Mouse (Mus musculus) stomach, embryonic 16.5 days (tissue): ENCODE measurements around the gene Hnf1a. TPM values are rescaled to one million over a fixed set of nuclear protein-coding genes. Genes with fewer than 3 reads are reported as not detected.

Experiments used
- ATAC-seq: fragments of 200-750 bp; cut with Nextera tagmentation; 2 replicates; pipeline ENCODE4 v1.8.0; 2017; ENCODE audit warnings: moderate number of reproducible peaks, moderate TSS enrichment; ENCODE audit not compliant: insufficient read depth, low FRiP score
- H3K27ac ChIP-seq: fragments of 300-500 bp; sonication (generic); 2 replicates; pipeline ENCODE4 v1.5.1; 2014; ENCODE audit warnings: low read length
- H3K27me3 ChIP-seq: fragments of 300-500 bp; sonication (generic); 2 replicates; pipeline ENCODE4 v1.6.1; 2014; ENCODE audit warnings: low read length, control low read depth, mixed read lengths; ENCODE audit not compliant: control insufficient read depth, insufficient read depth
- H3K36me3 ChIP-seq: fragments of 300-500 bp; sonication (generic); 2 replicates; pipeline ENCODE4 v1.6.1; 2014; ENCODE audit warnings: low read length; ENCODE audit not compliant: control insufficient read depth, insufficient read depth
- H3K4me1 ChIP-seq: fragments of 300-500 bp; sonication (generic); 2 replicates; pipeline ENCODE4 v1.6.1; 2014; ENCODE audit warnings: low read length, control low read depth, mixed read lengths; ENCODE audit not compliant: control insufficient read depth, insufficient read depth
- H3K4me2 ChIP-seq: fragments of 300-500 bp; sonication (generic); 2 replicates; pipeline ENCODE4 v1.6.1; 2014; ENCODE audit warnings: low read depth, low read length, mixed read lengths
- H3K4me3 ChIP-seq: fragments of 300-500 bp; sonication (generic); replicated peaks from 2 replicates; pipeline ENCODE4 v1.5.1; 2014; ENCODE audit warnings: mild to moderate bottlenecking, low read length
- H3K9ac ChIP-seq: fragments of 300-500 bp; sonication (generic); 2 replicates; pipeline ENCODE4 v1.6.1; 2014; ENCODE audit warnings: low read length
- H3K9me3 ChIP-seq: fragments of 300-500 bp; sonication (generic); replicated peaks from 2 replicates; pipeline ENCODE4 v1.6.1; 2016; ENCODE audit warnings: low read length, control low read depth; ENCODE audit not compliant: control insufficient read depth
- WGBS: fragments of 180-500 bp; shearing (Covaris S2); extraction: QIAGEN DNeasy Blood & Tissue Kit; methylation state at CpG from one replicate; pipeline ENCODE4 v1.1.7; 2014; 5-methylcytosine and 5-hydroxymethylcytosine counted together
- polyA plus RNA-seq: library from polyadenylated mRNA; unstranded; fragments of >200 nt; fragmentation: Nextera tagmentation; extraction: Ambion mirVana; gene quantifications from 2 replicates; pipeline ENCODE4 v1.2.1, GENCODE M21; 2015

Hnf1a gene
- polyA plus RNA-seq, 1 experiment from 2014 or later = 9.8 TPM

DNA sequence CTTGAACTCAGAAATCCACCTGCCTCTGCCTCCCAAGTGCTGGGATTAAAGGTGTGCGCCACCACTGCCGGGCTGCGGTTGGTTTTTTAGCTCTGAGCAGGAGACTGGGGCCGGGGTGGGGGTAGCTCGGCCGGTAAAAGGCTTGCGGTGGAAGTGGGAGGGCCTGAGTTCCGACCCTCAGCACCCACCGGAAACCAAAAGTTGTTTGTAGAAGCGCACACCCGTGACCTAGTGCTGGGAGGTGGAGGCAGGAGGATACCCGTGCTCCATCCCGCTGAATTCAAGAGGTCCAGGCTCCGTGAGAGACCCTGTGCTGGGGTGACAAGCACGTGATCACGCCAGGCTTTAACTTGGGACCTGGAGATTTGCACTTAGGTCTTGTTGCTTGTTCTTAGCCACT is 25.6 kb upstream of the Hnf1a start:
- H3K4me2 ChIP-seq = no peak overlapping the region
- no peak overlapping the region for H3K9ac ChIP-seq
- ATAC-seq = no peak
- no peaks in the 10 kb centered on the region for H3K4me1 ChIP-seq
- no peak overlapping the region for H3K4me3 ChIP-seq
- WGBS = 81% methylated on average over 16 of the region's 16 CpGs
- H3K36me3 ChIP-seq = no peaks in the 10 kb centered on the region
- H3K27me3 ChIP-seq = no peaks in the 10 kb centered on the region
- no peaks in the 10 kb centered on the region for H3K9me3 ChIP-seq
- H3K27ac ChIP-seq = no peak overlapping the region

DNA sequence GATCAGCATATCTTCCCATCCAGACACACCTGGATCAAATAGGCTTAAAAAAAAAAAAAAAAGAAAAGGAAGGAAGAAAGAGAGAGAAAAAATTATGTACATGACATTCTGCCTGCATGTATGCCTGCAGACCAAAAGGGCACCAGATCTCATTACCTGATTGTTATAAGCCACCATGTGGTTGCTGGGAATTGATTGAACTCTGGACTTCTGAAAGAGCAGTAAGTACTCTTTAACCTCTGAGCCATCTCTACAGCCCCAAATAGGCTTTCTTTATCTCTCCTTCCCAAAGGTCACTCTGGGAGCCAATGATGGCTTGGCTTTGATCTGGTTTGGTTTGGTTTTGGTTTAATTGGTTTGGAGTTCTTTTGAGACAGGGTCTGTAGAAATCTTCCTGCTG is 14.2 kb upstream of the Hnf1a start:
- H3K4me1 ChIP-seq = peaks cover 3% of the 10 kb centered on the region; the same call in 1 of the 2 replicates
- H3K4me3 ChIP-seq = no peak overlapping the region
- no peaks in the 10 kb centered on the region for H3K9me3 ChIP-seq
- no peaks in the 10 kb centered on the region for H3K36me3 ChIP-seq
- no peak overlapping the region for H3K27ac ChIP-seq
- H3K27me3 ChIP-seq = no peaks in the 10 kb centered on the region
- ATAC-seq = no peak
- H3K9ac ChIP-seq = no peak overlapping the region
- H3K4me2 ChIP-seq = no peak overlapping the region

DNA sequence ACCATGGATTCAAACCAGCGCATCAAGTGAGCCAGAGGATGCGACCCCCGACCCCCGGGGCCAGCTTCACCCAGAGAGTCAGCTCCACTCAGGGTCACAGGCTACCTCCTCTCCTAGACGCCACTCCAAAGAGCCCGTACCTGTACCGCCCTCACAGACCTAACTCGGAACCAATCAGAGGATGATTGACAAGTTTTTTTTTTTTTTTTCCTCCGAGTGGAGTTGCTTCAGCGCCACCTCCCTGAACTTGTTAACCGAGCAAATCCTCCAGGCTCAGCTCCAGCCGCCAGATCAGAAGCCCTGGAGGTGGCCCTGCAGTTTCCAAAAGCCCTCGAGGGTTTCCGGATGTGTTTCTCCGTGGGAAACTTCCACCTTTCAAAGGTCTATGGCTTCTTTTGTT is 11.1 kb upstream of the Hnf1a start:
- H3K27ac ChIP-seq = no peak overlapping the region
- no peaks in the 10 kb centered on the region for H3K36me3 ChIP-seq
- H3K9ac ChIP-seq = no peak overlapping the region
- 56% methylated on average over 15 of the region's 15 CpGs for WGBS
- no peak overlapping the region for H3K4me2 ChIP-seq
- H3K9me3 ChIP-seq = no peaks in the 10 kb centered on the region
- no peak for ATAC-seq
- H3K4me1 ChIP-seq = peaks cover 10% of the 10 kb centered on the region
- H3K27me3 ChIP-seq = no peaks in the 10 kb centered on the region
- no peak overlapping the region for H3K4me3 ChIP-seq

DNA sequence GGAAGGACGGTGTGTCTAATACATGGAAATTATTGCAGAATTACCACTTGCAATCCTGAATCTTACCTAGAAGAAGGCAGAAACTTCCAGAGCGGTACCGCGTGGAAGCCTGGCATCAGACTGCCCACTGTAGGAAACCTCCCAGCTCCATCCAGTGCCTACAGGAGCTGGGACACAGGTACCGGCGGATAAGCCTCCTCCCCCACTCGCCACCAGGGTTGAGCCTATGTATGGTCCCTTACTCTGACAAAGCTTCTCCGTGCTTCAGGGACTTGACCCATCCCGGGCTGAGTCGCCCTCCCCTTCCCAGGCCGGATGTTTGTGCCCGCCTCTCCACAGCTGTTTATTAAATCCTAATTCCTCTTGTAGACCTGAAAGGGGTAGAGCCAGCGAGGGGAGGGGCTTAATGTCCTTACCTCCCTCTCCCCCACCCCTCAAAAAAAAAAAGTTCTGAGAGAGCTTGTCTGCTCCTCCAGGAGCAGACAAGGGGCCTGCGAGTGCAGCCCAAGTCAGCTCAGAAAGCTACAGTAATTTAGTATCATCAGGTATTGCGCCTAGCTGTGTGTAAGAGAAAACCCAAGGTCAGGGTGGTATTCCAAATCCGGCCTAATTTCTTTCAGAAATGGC is 9.3 kb upstream of the Hnf1a start:
- Histone ChIP-seq H3K36me3 (no peaks in the 10 kb centered on the region), H3K27ac (no peak overlapping the region), H3K4me1 (peaks cover 10% of the 10 kb centered on the region), H3K9me3 (no peaks in the 10 kb centered on the region), H3K4me3 (peak overlapping the region; percentile 40), H3K4me2 (peak overlapping the region; percentile 67), H3K27me3 (no peaks in the 10 kb centered on the region), H3K9ac (peak overlapping the region; percentile 32)
- ATAC-seq = peak; percentile 32; the same call in 1 of the 2 replicates
- 35% methylated on average over 16 of the region's 16 CpGs for WGBS

DNA sequence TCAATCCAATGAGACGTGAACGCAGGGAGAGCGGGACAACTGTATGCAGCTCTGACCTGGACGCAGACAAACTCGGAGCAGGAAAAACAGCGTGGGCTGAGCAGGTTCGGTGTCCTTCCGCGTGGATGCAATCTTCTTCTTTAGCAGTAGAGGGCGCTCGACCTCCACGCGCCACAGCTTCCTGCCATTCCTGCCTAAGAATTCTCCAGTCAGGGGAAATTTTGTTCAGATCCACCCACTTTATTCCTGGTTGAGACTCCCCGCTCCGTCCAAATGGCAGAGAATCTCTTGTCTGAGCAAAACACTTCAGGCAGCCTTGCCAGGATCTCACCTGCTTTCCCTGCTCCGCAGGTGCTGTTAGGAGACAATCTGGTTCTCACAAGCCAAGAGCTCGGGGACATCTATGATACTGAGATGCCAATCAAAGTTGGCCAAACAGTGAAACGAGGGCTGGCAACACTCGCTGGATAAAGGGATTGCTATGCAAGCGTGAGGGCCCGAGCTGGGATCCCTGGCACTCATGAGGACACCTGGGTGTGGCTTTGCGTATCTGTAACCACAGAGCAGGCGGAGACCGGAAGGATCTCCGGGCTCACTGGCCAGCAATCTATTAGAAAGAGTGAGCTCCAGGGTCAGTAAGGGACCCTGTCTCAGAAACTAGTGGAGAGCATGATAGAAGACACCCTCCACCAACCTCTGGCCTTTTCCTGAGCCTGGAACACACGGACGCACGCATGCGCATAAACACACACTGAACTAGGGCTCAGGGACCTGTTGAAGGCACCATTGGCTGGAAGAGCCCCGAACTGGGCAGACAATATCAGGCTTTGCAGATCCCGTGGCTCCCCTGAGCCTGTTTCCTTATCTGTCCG is 8.6 kb upstream of the Hnf1a start:
- peak; percentile 49 for ATAC-seq
- H3K9me3 ChIP-seq = no peaks in the 10 kb centered on the region
- H3K4me2 ChIP-seq = peak overlapping the region; percentile 67
- WGBS = 11% methylated on average over 32 of the region's 32 CpGs
- H3K27me3 ChIP-seq = no peaks in the 10 kb centered on the region
- peaks cover 10% of the 10 kb centered on the region for H3K4me1 ChIP-seq
- H3K4me3 ChIP-seq = peak overlapping the region; percentile 40
- no peaks in the 10 kb centered on the region for H3K36me3 ChIP-seq
- peak overlapping the region; percentile 33 for H3K9ac ChIP-seq
- peak overlapping the region; percentile 43; the same call in 1 of the 2 replicates for H3K27ac ChIP-seq

DNA sequence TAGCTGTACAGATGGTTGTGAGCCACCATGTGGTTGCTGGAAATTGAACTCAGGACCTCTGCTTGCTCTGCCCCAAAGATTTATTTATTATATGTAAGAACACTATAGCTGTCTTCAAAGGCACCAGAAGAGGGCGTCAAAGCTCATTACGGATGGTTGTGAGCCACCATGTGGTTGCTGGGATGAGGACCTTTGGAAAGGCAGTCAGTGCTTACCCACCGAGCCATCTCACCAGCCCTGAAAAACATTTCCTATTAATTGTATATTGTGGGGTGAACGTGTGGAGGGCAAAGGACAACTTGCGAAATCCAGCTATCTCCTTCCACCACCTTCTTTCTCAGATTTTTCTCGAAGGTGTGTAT is 8.0 kb upstream of the Hnf1a start:
- peak; percentile 11; the same call in 1 of the 2 replicates for ATAC-seq
- no peaks in the 10 kb centered on the region for H3K9me3 ChIP-seq
- peak overlapping the region; percentile 33; the same call in 1 of the 2 replicates for H3K9ac ChIP-seq
- H3K4me3 ChIP-seq = peak overlapping the region; percentile 40
- peak overlapping the region; percentile 67 for H3K4me2 ChIP-seq
- no peaks in the 10 kb centered on the region for H3K36me3 ChIP-seq
- H3K27me3 ChIP-seq = no peaks in the 10 kb centered on the region
- peaks cover 10% of the 10 kb centered on the region for H3K4me1 ChIP-seq
- WGBS = 7% methylated on average over 6 of the region's 6 CpGs
- no peak overlapping the region for H3K27ac ChIP-seq

DNA sequence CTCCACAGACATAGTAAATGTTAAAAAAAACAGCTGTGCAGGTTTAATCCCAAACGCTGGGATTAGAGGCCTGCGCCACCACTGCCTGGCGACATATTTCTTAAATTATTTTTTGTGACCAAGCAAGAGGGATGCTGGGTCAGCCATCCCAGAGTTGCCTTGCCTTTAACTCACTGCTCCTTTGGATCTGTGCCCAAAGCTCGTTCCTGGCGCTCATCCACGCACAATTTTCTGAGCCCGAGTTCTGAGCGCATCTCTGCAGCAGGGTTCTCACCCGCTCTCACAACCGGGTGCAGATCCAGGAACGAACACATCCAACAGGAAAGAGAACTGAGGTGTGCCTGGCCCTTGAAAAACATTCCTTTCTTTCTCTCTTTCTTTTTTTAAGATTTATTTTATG is 7.6 kb upstream of the Hnf1a start:
- Histone ChIP-seq H3K27ac (no peak overlapping the region), H3K4me2 (no peak overlapping the region), H3K36me3 (no peaks in the 10 kb centered on the region), H3K4me1 (peaks cover 10% of the 10 kb centered on the region), H3K9me3 (no peaks in the 10 kb centered on the region), H3K27me3 (no peaks in the 10 kb centered on the region), H3K4me3 (no peak overlapping the region), H3K9ac (no peak overlapping the region)
- no peak for ATAC-seq
- WGBS = 48% methylated on average over 11 of the region's 11 CpGs

DNA sequence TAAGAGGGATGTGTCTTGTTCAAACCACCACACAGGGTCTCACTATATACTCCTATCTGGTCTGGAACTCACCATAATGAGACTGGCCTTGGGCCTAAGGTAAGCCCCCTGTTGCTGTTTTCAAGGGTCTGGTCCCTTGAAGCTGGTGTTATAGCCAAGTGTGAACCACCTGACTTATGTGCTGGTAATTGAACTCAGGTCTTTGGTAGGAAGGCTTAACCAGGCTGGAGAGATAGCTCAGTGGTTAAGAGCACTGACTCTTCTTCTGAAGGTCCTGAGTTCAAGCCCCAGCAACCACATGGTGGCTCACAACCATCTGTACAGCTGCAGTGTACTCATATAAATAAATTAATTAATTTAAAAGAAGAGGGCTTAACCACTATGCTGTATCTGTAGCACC is 6.0 kb upstream of the Hnf1a start:
- Histone ChIP-seq H3K4me2 (no peak overlapping the region), H3K4me3 (no peak overlapping the region), H3K9ac (no peak overlapping the region), H3K27ac (no peak overlapping the region), H3K36me3 (no peaks in the 10 kb centered on the region), H3K4me1 (peaks cover 10% of the 10 kb centered on the region), H3K9me3 (no peaks in the 10 kb centered on the region), H3K27me3 (no peaks in the 10 kb centered on the region)
- ATAC-seq = no peak

DNA sequence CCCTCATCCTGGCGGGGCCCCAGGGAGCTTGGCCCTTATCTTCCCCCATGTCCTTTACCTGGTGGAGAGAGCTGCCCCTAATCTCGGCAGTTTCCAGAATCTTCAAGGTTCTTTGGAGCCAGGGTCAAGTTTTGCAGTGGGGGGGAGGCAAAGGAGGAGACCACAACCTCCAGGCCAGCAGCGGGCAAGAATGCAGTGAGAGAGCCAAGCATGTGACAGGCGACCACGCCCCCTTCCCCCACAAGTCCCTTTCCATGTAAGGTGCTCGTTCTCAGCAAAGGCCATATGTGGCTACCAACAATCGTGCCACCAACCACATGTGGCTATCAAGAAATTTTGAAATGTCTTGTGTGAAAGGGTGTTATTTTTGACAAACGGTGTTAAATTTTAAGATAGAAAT is 2.2 kb upstream of the Hnf1a start:
- no peaks in the 10 kb centered on the region for H3K36me3 ChIP-seq
- H3K4me2 ChIP-seq = no peak overlapping the region
- H3K9ac ChIP-seq = no peak overlapping the region
- H3K27ac ChIP-seq = no peak overlapping the region
- no peaks in the 10 kb centered on the region for H3K9me3 ChIP-seq
- WGBS = 73% methylated on average over 8 of the region's 8 CpGs
- no peaks in the 10 kb centered on the region for H3K27me3 ChIP-seq
- ATAC-seq = no peak
- no peaks in the 10 kb centered on the region for H3K4me1 ChIP-seq
- H3K4me3 ChIP-seq = no peak overlapping the region
